Mouse (Mus musculus): ENCODE measurements around the gene Sh3glb2.

DNA sequence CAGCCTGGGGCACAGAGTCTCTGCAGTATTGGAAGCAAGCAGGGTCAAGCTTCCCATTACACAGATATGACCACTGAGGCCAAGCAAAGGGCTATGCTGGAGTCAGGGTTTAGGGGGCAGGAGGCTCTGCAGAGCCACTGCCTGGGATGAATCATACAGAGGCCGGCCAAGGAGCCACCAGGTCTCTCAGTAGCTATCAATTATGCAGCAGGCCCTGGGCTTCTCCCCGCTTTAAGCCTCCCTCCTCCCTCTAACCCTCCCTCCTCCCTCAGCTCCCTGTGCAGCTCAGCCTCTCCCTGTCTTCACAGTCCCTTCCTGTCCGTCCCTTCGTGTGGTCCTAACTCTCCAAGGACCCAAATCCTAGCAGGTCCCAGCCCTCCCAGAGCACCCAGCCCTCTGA lies 2.9 kb downstream of the Sh3glb2 start:
- TF ChIP-seq EP300 (IDR thresholded peaks at IDR 0.05; ENCODE audit: low read depth) (no peak), CTCF (IDR thresholded peaks at IDR 0.05; ENCODE audit: low read depth) (no peak)
